Mouse (Mus musculus) left cerebral cortex, postnatal 36 days (tissue): Measurements from ENCODE around the gene Clip3. TPM values are rescaled to one million over a fixed set of nuclear protein-coding genes. Genes with fewer than 3 reads are reported as not detected.

ENCODE experiments used
- total RNA-seq, 2 experiments: library from RNA; stranded (reverse); gene quantifications; 2 replicates each; pipeline ENCODE4 v1.2.3; 2021

Gene Clip3
- total RNA-seq, 2 experiments from 2014 or later: 491 to 494 TPM

Other genes starting within 250 kb of the Clip3 start
- gene Zfp14, start 240.3 kb upstream of the Clip3 start, total RNA-seq: 1 to 10 TPM; 7.7 to 8.5 TPM
- 1 to 10 TPM; 3.4 to 4.5 TPM for gene Zfp82, start 218.8 kb upstream of the Clip3 start, total RNA-seq
- 1 to 10 TPM in 1 of 2 experiments, not detected in 1; 1.1 TPM for gene Gm26920, start 201.3 kb upstream of the Clip3 start, total RNA-seq
- gene Zfp566, start 201.2 kb upstream of the Clip3 start, total RNA-seq: 1 to 10 TPM; 7.5 to 7.6 TPM
- 10 to 100 TPM; 65.6 to 70.4 TPM for gene Zfp260, start 197.0 kb upstream of the Clip3 start, total RNA-seq
- 10 to 100 TPM; 29.9 to 38.4 TPM for gene Zfp382, start 169.8 kb upstream of the Clip3 start, total RNA-seq
- 10 to 100 TPM; 40.5 to 48.3 TPM for gene Zfp146, start 122.0 kb upstream of the Clip3 start, total RNA-seq
- 1 to 10 TPM; 5.8 to 6.0 TPM for gene Cox7a1, start 107.6 kb upstream of the Clip3 start, total RNA-seq
- 100 to 1,000 TPM; 175 to 181 TPM for gene Capns1, start 92.9 kb upstream of the Clip3 start, total RNA-seq
- gene Polr2i, start 59.8 kb upstream of the Clip3 start, total RNA-seq: 10 to 100 TPM; 45.6 to 53.4 TPM
- 100 to 1,000 TPM; 135 to 142 TPM for gene Tbcb, start 59.5 kb upstream of the Clip3 start, total RNA-seq
- gene Ovol3, start 56.0 kb upstream of the Clip3 start, total RNA-seq: not detected
- under 1 TPM; 0.32 to 0.41 TPM for gene Thap8, start 11.6 kb upstream of the Clip3 start, total RNA-seq
- 1 to 10 TPM; 1.0 to 1.1 TPM for gene Wdr62, start 11.3 kb upstream of the Clip3 start, total RNA-seq
- gene Alkbh6, start 17.0 kb downstream of the Clip3 start, total RNA-seq: 10 to 100 TPM; 58.7 to 65.2 TPM
- 1 to 10 TPM; 6.4 to 9.1 TPM for gene Syne4, start 23.1 kb downstream of the Clip3 start, total RNA-seq
- gene E130208F15Rik, start 30.0 kb downstream of the Clip3 start, total RNA-seq: under 1 TPM; 0.52 to 0.54 TPM
- 1 to 10 TPM; 7.5 to 9.4 TPM for gene Sdhaf1, start 32.2 kb downstream of the Clip3 start, total RNA-seq
- gene Lrfn3, start 71.0 kb downstream of the Clip3 start, total RNA-seq: 10 to 100 TPM; 32.9 to 35.1 TPM
- 10 to 100 TPM; 25.0 to 28.4 TPM for gene Tyrobp, start 122.0 kb downstream of the Clip3 start, total RNA-seq
- 1 to 10 TPM; 1.2 to 2.1 TPM for gene Hcst, start 128.1 kb downstream of the Clip3 start, total RNA-seq
- 1 to 10 TPM; 2.9 to 3.6 TPM for gene Nfkbid, start 130.0 kb downstream of the Clip3 start, total RNA-seq
- 1,000 to 10,000 TPM; 1,238 to 1,418 TPM for gene Aplp1, start 153.8 kb downstream of the Clip3 start, total RNA-seq
- gene Kirrel2, start 166.0 kb downstream of the Clip3 start, total RNA-seq: 10 to 100 TPM; 12.9 to 17.8 TPM
- under 1 TPM; 0.99 to 1.00 TPM for gene Nphs1, start 166.6 kb downstream of the Clip3 start, total RNA-seq
- gene Prodh2, start 201.9 kb downstream of the Clip3 start, total RNA-seq: not detected
- 100 to 1,000 TPM; 156 to 209 TPM for gene Arhgap33, start 243.3 kb downstream of the Clip3 start, total RNA-seq